Mouse (Mus musculus) stomach, embryonic 14.5 days (tissue): Measurements from ENCODE around the gene Cdon. TPM values are rescaled to one million over a fixed set of nuclear protein-coding genes. Genes with fewer than 3 reads are reported as not detected.
A peak's percentile ranks its signal among the peaks of the same experiment; 100 is the strongest.

Experiments used
- ATAC-seq: fragments of 200-750 bp; cut with Nextera tagmentation; 2 replicates; pipeline ENCODE4 v1.8.0; 2017; ENCODE audit warnings: low read depth, moderate TSS enrichment; ENCODE audit not compliant: insufficient number of reproducible peaks, insufficient read depth, low FRiP score
- H3K27ac ChIP-seq: fragments of 300-500 bp; sonication (generic); 2 replicates; pipeline ENCODE4 v1.5.1; 2014; ENCODE audit warnings: mild to moderate bottlenecking, low read length, moderate library complexity, mixed read lengths
- H3K27me3 ChIP-seq: fragments of 300-500 bp; sonication (generic); 2 replicates; pipeline ENCODE4 v1.6.1; 2014; ENCODE audit warnings: low read length, control low read depth, mixed read lengths; ENCODE audit not compliant: control insufficient read depth, insufficient read depth
- H3K36me3 ChIP-seq: fragments of 300-500 bp; sonication (generic); 2 replicates; pipeline ENCODE4 v1.6.1; 2014; ENCODE audit warnings: mild to moderate bottlenecking, control low read depth, low read length, moderate library complexity, mixed read lengths; ENCODE audit not compliant: control insufficient read depth, insufficient read depth
- H3K4me1 ChIP-seq: fragments of 300-500 bp; sonication (generic); 2 replicates; pipeline ENCODE4 v1.6.1; 2014; ENCODE audit warnings: low read length, control low read depth, mixed read lengths; ENCODE audit not compliant: control insufficient read depth, insufficient read depth
- H3K4me2 ChIP-seq: fragments of 300-500 bp; sonication (generic); replicated peaks from 2 replicates; pipeline ENCODE4 v1.6.1; 2014; ENCODE audit warnings: low read depth, low read length, control low read depth
- H3K4me3 ChIP-seq: fragments of 300-500 bp; sonication (generic); 2 replicates; pipeline ENCODE4 v1.5.1; 2014; ENCODE audit warnings: low read depth, low read length, control low read depth
- H3K9ac ChIP-seq: fragments of 300-500 bp; sonication (generic); replicated peaks from 2 replicates; pipeline ENCODE4 v1.6.1; 2014; ENCODE audit warnings: low read depth, mild to moderate bottlenecking, control low read depth, low read length, moderate library complexity, mixed read lengths
- H3K9me3 ChIP-seq: fragments of 300-500 bp; sonication (generic); 2 replicates; pipeline ENCODE4 v1.6.1; 2016; ENCODE audit warnings: low read depth, low read length, control low read depth; ENCODE audit not compliant: control insufficient read depth
- WGBS: fragments of 180-500 bp; shearing (Covaris S2); extraction: QIAGEN DNeasy Blood & Tissue Kit; methylation state at CpG from one replicate; pipeline ENCODE4 v1.1.7; 2014; 5-methylcytosine and 5-hydroxymethylcytosine counted together
- polyA plus RNA-seq: library from polyadenylated mRNA; unstranded; fragments of >200 nt; fragmentation: Nextera tagmentation; extraction: Ambion mirVana; gene quantifications from 2 replicates; pipeline ENCODE4 v1.2.1, GENCODE M21; 2014

Gene Cdon
- polyA plus RNA-seq, 1 experiment from 2014 or later: 12.7 TPM

DNA sequence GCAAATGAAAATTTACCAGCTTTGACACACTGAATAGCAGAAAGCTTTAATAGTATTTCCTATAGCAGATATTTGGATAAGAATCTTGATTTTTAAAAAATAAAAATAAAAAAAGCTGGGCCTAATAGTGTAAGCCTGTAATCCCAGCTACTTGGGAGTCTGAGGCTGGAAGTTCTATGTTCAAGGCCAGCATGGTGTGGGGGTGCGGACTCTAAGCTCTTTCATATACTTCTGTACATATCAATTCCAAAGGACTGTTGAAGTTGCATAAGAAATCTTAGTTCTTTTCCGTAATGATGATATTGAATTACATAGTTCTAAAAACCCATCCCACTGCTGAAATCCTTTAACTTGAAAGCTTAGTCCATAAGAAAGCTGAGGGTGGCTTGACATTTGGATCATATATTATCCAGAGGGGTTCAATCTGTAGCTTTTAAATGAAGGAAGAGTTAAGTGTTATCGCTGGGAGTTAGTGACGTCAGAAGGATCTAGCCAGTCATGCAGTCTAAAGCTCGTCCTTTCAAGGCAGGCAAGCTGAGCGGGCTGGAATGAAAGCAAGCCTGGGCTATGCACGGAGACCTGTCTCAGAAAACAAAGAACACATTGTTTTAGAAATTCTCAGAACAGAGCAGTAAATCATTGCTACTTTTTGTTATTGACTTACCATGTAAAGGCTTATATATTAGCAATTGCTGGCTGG is 72.3 kb downstream of the Cdon start:
- 61% methylated on average over 7 of the region's 7 CpGs for WGBS
- Histone ChIP-seq H3K4me1 (no peaks in the 10 kb centered on the region), H3K4me3 (no peak overlapping the region), H3K27ac (no peak overlapping the region), H3K27me3 (no peaks in the 10 kb centered on the region), H3K36me3 (peaks cover 6% of the 10 kb centered on the region; the same call in 1 of the 2 replicates), H3K9ac (no peak overlapping the region), H3K9me3 (no peaks in the 10 kb centered on the region), H3K4me2 (no peak overlapping the region)
- peak; percentile 78; the same call in 1 of the 2 replicates for ATAC-seq

DNA sequence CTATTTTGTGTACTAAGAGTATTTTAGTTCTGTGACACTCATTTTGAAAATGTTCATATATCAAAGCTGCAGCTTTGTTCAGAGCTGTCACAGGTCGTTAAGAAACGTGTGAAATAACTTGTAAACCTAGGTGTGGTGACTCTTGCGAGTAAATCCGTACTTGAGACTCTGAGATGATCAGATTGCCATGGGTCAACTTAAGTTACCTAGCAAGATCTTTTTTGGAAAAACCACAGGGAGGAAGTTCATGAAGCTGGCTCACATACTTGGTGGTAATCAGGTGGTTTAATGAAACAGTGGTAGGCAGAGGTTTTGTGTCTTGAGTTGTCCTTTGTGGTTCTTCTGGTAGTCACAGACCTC is 72.8 kb downstream of the Cdon start:
- Histone ChIP-seq H3K4me1 (no peaks in the 10 kb centered on the region), H3K27ac (peak overlapping the region; percentile 4; the same call in 1 of the 2 replicates), H3K36me3 (peaks cover 6% of the 10 kb centered on the region; the same call in 1 of the 2 replicates), H3K9me3 (no peaks in the 10 kb centered on the region), H3K4me2 (no peak overlapping the region), H3K4me3 (no peak overlapping the region), H3K9ac (no peak overlapping the region), H3K27me3 (no peaks in the 10 kb centered on the region)
- 0 out of 2 replicates have a peak, but pooled peaks have one; percentile 18 for ATAC-seq
- 50% methylated on average over 4 of the region's 4 CpGs for WGBS

GRCm38 (mm10) chr9:35494937-35495336 is 74.0 kb downstream of the Cdon start:
- no peak overlapping the region for H3K9ac ChIP-seq
- no peaks in the 10 kb centered on the region for H3K4me1 ChIP-seq
- no peak for ATAC-seq
- WGBS: 55% methylated on average over 4 of the region's 4 CpGs
- peaks cover 2% of the 10 kb centered on the region; the same call in 1 of the 2 replicates for H3K36me3 ChIP-seq
- no peaks in the 10 kb centered on the region for H3K27me3 ChIP-seq
- H3K9me3 ChIP-seq: no peaks in the 10 kb centered on the region
- no peak overlapping the region for H3K4me3 ChIP-seq
- no peak overlapping the region for H3K27ac ChIP-seq
- H3K4me2 ChIP-seq: no peak overlapping the region

DNA sequence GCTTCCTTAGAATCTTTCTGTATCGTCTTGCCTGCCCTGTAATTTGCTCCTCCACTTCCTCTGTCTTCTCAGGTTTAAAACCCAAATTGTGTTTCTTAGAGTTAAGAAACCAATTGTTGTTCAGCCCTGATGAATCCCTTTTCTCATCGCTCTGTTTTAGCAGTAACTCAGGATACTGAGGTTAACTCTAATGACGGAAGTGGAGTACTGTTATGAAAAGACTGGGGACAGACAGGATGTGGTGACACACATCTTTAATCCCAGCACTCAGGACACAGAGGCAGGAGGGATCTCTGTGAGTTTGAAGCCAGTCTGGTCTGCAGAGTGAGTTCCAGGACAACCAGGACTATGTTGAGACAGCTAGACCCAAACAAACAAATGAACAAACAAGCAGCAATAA is 74.5 kb downstream of the Cdon start:
- Histone ChIP-seq H3K4me1 (no peaks in the 10 kb centered on the region), H3K4me3 (no peak overlapping the region), H3K9ac (no peak overlapping the region), H3K9me3 (no peaks in the 10 kb centered on the region), H3K4me2 (no peak overlapping the region), H3K27me3 (no peaks in the 10 kb centered on the region), H3K36me3 (peaks cover 2% of the 10 kb centered on the region; the same call in 1 of the 2 replicates), H3K27ac (no peak overlapping the region)
- ATAC-seq: no peak
- WGBS: 75% methylated on average over 3 of the region's 3 CpGs

DNA sequence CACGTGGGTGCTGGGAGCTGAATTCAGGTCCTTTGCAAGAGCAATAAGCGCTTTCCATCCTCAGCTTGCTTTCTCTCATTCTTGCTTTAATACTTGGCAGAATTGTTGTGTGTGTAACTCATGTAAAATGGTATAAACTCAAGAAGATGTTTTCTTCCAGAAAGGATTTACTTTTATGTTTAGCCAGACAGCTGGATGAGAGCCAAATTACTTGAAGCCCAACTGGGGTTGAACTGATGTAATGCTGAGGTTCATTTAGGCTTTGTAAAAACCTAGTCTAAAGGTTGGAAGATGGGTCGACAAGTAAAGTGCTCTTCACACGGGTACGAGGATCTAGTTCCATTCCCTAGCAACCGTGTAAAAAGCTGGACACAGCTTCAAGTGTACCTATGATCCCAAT is 79.0 kb downstream of the Cdon start:
- 78% methylated on average over 6 of the region's 6 CpGs for WGBS
- peaks cover 2% of the 10 kb centered on the region; the same call in 1 of the 2 replicates for H3K36me3 ChIP-seq
- no peaks in the 10 kb centered on the region for H3K27me3 ChIP-seq
- H3K4me1 ChIP-seq: no peaks in the 10 kb centered on the region
- no peak overlapping the region for H3K9ac ChIP-seq
- H3K4me3 ChIP-seq: no peak overlapping the region
- H3K27ac ChIP-seq: no peak overlapping the region
- no peak overlapping the region for H3K4me2 ChIP-seq
- H3K9me3 ChIP-seq: no peaks in the 10 kb centered on the region
- ATAC-seq: no peak

DNA sequence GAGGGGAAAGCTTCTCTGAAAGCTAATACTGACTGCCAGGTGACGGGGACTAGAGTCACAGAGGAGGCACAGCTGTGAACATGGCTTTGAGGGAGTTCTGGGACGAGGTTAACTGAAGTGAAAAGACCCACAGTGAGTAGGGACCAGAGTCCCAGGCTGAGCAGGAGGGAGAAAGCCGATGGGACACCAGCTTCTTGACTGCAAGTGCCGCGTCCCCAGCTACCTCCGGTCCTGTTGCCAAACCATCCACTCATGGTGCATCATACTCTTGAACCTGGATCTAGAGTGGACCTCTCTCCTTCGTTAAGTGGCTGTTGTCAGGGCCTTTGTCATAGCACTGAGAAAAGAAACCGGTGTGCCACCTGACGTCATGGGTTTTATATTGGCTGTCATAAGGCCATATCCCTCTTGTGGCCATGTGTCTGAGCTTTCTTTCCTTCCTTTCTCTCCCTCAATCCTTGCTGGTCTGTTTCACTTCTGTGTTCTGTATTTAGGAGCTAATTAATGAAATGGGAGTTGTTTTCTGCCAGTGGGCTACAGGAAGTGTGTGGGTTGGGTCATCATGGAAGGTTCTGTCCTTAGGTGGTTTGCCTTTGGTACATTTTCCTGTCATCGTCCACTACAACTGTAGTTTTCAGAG is 81.6 kb downstream of the Cdon start:
- Histone ChIP-seq H3K4me2 (no peak overlapping the region), H3K4me1 (no peaks in the 10 kb centered on the region), H3K9me3 (no peaks in the 10 kb centered on the region), H3K36me3 (peaks cover 2% of the 10 kb centered on the region), H3K27ac (no peak overlapping the region), H3K4me3 (no peak overlapping the region), H3K9ac (no peak overlapping the region), H3K27me3 (no peaks in the 10 kb centered on the region)
- WGBS: 93% methylated on average over 10 of the region's 10 CpGs
- no peak for ATAC-seq

GRCm38 (mm10) chr9:35508234-35508633 is 87.3 kb downstream of the Cdon start:
- no peak overlapping the region for H3K9ac ChIP-seq
- no peaks in the 10 kb centered on the region; the same call in 1 of the 2 replicates for H3K36me3 ChIP-seq
- H3K4me1 ChIP-seq: 0 out of 2 replicates have a peak, but pooled peaks cover 3% of the 10 kb centered on the region
- H3K4me2 ChIP-seq: no peak overlapping the region
- no peaks in the 10 kb centered on the region for H3K27me3 ChIP-seq
- no peaks in the 10 kb centered on the region for H3K9me3 ChIP-seq
- peak overlapping the region; percentile 21 for H3K27ac ChIP-seq
- no peak overlapping the region for H3K4me3 ChIP-seq
- ATAC-seq: peak; percentile 38; the same call in 1 of the 2 replicates
- 45% methylated on average over 8 of the region's 8 CpGs for WGBS

GRCm38 (mm10) chr9:35513900-35514299 is 93.0 kb downstream of the Cdon start:
- Histone ChIP-seq H3K27ac (no peak overlapping the region), H3K4me3 (no peak overlapping the region), H3K4me1 (no peaks in the 10 kb centered on the region), H3K27me3 (no peaks in the 10 kb centered on the region), H3K4me2 (no peak overlapping the region), H3K9ac (no peak overlapping the region), H3K36me3 (no peaks in the 10 kb centered on the region), H3K9me3 (no peaks in the 10 kb centered on the region)
- 92% methylated on average over 4 of the region's 4 CpGs for WGBS
- ATAC-seq: 0 out of 2 replicates have a peak, but pooled peaks have one; percentile 43
